Mouse (Mus musculus): ENCODE results near the gene Napsa.
A peak's percentile ranks its signal among the peaks of the same experiment; 100 is the strongest.

GRCm38 (mm10) chr7:44527483-44528398 lies 44.4 kb upstream of the Napsa start:
- TF ChIP-seq CTCF (IDR thresholded peaks at IDR 0.05; ENCODE audit: control insufficient read depth, insufficient read depth, insufficient read length), result peak; percentile 12
- TF ChIP-seq MAX (IDR thresholded peaks at IDR 0.05), result no peak
- TF ChIP-seq FOSL1 (IDR thresholded peaks at IDR 0.05; ENCODE audit: insufficient read depth, low read length, poor library complexity, severe bottlenecking), result no peak
